ENCODE assay signal across 26 mouse cellular contexts in the genomic region with DNA sequence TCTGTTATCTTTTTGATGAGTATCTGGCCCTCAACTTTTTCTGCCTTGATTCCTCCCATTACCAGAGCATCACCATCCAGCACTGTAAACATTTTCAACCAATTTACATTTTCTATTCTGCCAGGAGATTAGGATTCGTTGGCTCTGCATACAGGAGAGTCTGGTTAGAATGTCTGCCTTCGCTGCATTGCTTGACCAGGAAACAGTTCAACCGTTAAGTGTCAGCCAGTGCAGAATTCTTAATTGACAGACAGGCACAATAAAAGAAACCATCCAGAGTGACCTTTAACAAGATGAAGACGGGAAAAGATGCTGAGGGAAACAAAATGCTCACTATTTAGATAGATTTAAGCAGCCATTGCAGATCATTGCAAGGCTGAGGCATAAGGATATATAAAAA.
"Had no signal": no experiment of that assay in that cellular context is flagged by ENCODE, and none has a peak within 500 bp of the region (broad histone marks: within the 10 kb centered on the region; RNA-seq: fewer than 3 reads in every experiment).

No protein-coding gene starts in this region.

- H3K27me3 ChIP-seq: heart, embryonic 13.5 days; heart, embryonic 15.5 days; hindbrain, embryonic 15.5 days; limb, embryonic 12.5 days; liver, embryonic 13.5 days had no signal

- H3K27ac ChIP-seq: gastrocnemius, adult 2 months; heart, embryonic 13.5 days; heart, embryonic 15.5 days; hindbrain, embryonic 13.5 days; hindbrain, embryonic 15.5 days; hindbrain, postnatal 0 days; layer of hippocampus, adult 2 months; left cerebral cortex, adult 2 months; limb, embryonic 10.5 days; limb, embryonic 12.5 days; liver, embryonic 13.5 days had no signal

- DNase-seq: forebrain, postnatal 0 days; gastrocnemius, adult 2 months; gastrocnemius, postnatal 10 days; gastrocnemius, postnatal 25 days; heart, adult 18-20 months; heart, postnatal 14 days; heart, postnatal 36 days; kidney, adult 11 months; kidney, adult 2 months; kidney, adult 9 months; kidney, postnatal 10 days; kidney, postnatal 25 days; liver; liver, embryonic 13.5 days had no signal

- ATAC-seq: forebrain, postnatal 0 days; hindbrain, postnatal 0 days; intestine, embryonic 16.5 days had no signal

- H3K36me3 ChIP-seq: heart, embryonic 15.5 days; hindbrain, embryonic 13.5 days; hindbrain, embryonic 15.5 days; limb, embryonic 12.5 days; liver, embryonic 13.5 days had no signal

- H3K9ac ChIP-seq: forebrain, postnatal 0 days; heart, embryonic 13.5 days; heart, embryonic 15.5 days; hindbrain, embryonic 13.5 days; hindbrain, embryonic 15.5 days; limb, embryonic 12.5 days; liver, embryonic 13.5 days had no signal

- H3K4me2 ChIP-seq: heart, embryonic 11.5 days; heart, embryonic 13.5 days; heart, embryonic 15.5 days; hindbrain, embryonic 13.5 days; hindbrain, embryonic 15.5 days; limb, embryonic 12.5 days; liver, embryonic 11.5 days; liver, embryonic 13.5 days had no signal

- H3K4me3 ChIP-seq: gastrocnemius, adult 2 months; heart, embryonic 13.5 days; heart, embryonic 15.5 days; hindbrain, embryonic 13.5 days; hindbrain, embryonic 15.5 days; layer of hippocampus, adult 2 months; left cerebral cortex, adult 2 months; limb, embryonic 10.5 days; limb, embryonic 12.5 days; liver, embryonic 13.5 days had no signal

- H3K9me3 ChIP-seq: heart, embryonic 13.5 days; heart, embryonic 15.5 days; hindbrain, embryonic 13.5 days; hindbrain, embryonic 15.5 days; limb, embryonic 10.5 days; limb, embryonic 12.5 days; liver, embryonic 13.5 days had no signal

- H3K4me1 ChIP-seq: heart, embryonic 13.5 days; heart, embryonic 15.5 days; liver, embryonic 13.5 days had no signal
